Mouse (Mus musculus): ENCODE results near the gene Sf1.

Sf1 gene

DNA sequence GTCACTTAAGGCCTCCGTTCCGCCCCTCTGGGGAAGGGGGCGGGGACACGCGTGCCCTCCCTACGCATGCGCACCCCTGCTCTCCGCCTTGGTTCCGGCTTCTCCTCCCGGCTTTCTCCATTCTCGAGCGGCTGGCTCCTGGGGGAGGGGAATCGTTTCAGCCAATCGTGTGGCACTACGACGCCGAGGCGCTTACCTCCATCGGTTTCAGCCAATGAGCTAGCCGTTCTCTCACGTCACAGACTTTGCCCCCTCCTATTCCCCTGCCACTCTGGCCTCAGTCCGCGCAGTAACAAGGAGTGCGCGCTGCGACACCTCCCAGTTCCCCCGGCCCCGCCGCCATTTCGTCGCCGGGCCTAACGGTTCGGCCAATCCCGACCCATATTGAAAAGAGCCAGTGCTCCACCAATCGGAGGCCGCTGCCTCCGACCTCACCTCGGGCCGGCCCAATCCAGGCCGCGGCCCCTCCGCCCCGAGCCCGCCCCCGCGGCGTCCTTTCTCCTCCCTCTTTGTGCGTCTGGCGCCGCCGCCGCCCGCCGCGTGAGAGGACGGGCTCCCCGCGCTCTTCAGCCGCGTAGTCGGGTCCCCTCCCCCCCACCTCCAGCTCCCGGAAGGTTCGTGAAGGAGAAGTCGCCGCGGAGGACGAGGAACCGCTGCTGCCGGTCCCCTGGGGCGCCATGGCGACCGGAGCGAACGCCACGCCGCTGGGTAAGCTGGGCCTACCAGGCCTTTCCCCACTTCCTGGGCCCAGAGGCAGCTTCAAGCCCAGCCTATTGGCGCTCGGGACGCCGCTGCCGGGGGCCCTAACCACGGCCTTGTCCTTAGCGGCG, at the start of gene Sf1:
Gene Sf1, plus strand, starts transcription at position 280 of the 830 bp plus-strand sequence.
- Histone ChIP-seq H3K9me3 (ENCODE audit: low read length) (no peaks in the 10 kb centered on the region), H3K4me3 (replicated peaks; ENCODE audit: low read length) (peak within 1 kb of the TSS; percentile 99), H3K27me3 (ENCODE audit: insufficient read depth, low read length) (no peaks in the 10 kb centered on the region), H3K36me3 (ENCODE audit: insufficient read depth, low read length) (peaks cover 61% of the 10 kb centered on the region), H3K4me1 (replicated peaks; ENCODE audit: low read depth, low read length) (peaks cover 50% of the 10 kb centered on the region)
- no peak for TF ChIP-seq NANOG (IDR thresholded peaks at IDR 0.05; ENCODE audit: borderline replicate concordance, low read length)
- no peak for TF ChIP-seq CTCF (conservative IDR thresholded peaks at IDR 0.05; ENCODE audit: low read length)
- TF ChIP-seq POU5F1 (IDR thresholded peaks at IDR 0.05; ENCODE audit: borderline replicate concordance, low read length), result no peak

DNA sequence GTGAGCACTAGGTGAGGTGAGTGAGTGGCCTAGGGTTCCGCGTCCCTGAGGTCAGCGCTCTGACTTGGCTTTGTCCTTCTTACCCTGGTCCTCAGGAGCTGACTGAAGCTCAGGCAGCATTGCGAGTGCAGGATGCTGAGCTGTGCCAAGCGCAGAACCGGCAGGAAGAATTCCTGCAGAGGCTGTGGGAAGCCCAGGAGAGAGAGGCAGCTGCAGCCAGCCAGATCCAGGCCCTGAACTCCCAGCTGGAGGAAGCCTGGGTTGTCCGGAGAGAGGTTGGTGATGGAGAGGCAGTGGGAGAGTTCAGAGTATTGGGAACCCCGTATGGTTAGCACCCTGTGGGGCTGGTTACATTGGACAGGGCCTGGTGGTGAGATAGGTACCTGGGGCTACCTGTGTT, 49.7 kb upstream of the Sf1 start:
- no peaks in the 10 kb centered on the region for H3K9me3 ChIP-seq (ENCODE audit: low read length)
- H3K4me3 ChIP-seq (replicated peaks; ENCODE audit: low read length), result no peak overlapping the region
- TF ChIP-seq POU5F1 (IDR thresholded peaks at IDR 0.05; ENCODE audit: borderline replicate concordance, low read length) (no peak), NANOG (IDR thresholded peaks at IDR 0.05; ENCODE audit: borderline replicate concordance, low read length) (no peak), CTCF (conservative IDR thresholded peaks at IDR 0.05; ENCODE audit: low read length) (no peak)
- no peaks in the 10 kb centered on the region for H3K27me3 ChIP-seq (ENCODE audit: insufficient read depth, low read length)
- H3K36me3 ChIP-seq (ENCODE audit: insufficient read depth, low read length), result peaks cover 100% of the 10 kb centered on the region
- H3K4me1 ChIP-seq (replicated peaks; ENCODE audit: low read depth, low read length), result peaks cover 68% of the 10 kb centered on the region

DNA sequence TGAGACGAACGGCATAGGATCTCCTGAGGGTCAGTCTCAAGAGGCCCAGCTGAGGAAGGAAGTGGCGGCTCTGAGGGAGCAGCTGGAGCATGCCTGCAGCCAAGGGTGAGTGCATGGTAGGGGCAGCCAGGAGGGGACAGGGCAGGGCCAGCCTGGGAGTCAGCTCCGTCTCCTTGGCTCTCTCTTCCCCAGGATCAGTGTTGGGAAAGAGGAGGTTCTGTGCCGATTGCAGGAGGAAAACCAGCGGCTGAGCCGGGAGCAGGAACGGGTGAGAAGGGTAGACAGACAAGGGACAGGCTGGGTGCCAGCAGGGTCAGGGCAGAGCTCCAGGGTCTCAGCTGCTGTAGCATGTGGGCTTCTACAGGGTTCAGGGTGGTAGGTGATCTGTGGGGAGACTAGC, 49.0 kb upstream of the Sf1 start:
- H3K9me3 ChIP-seq (ENCODE audit: low read length), result no peaks in the 10 kb centered on the region
- H3K27me3 ChIP-seq (ENCODE audit: insufficient read depth, low read length), result no peaks in the 10 kb centered on the region
- TF ChIP-seq POU5F1 (IDR thresholded peaks at IDR 0.05; ENCODE audit: borderline replicate concordance, low read length) (no peak), NANOG (IDR thresholded peaks at IDR 0.05; ENCODE audit: borderline replicate concordance, low read length) (no peak), CTCF (conservative IDR thresholded peaks at IDR 0.05; ENCODE audit: low read length) (no peak)
- no peak overlapping the region for H3K4me3 ChIP-seq (replicated peaks; ENCODE audit: low read length)
- H3K36me3 ChIP-seq (ENCODE audit: insufficient read depth, low read length), result peaks cover 100% of the 10 kb centered on the region
- H3K4me1 ChIP-seq (replicated peaks; ENCODE audit: low read depth, low read length), result peaks cover 62% of the 10 kb centered on the region

GRCm38 (mm10) chr19:6315573-6315972, 47.9 kb upstream of the Sf1 start:
- no peaks in the 10 kb centered on the region for H3K9me3 ChIP-seq (ENCODE audit: low read length)
- H3K4me3 ChIP-seq (replicated peaks; ENCODE audit: low read length), result no peak overlapping the region
- H3K36me3 ChIP-seq (ENCODE audit: insufficient read depth, low read length), result peaks cover 100% of the 10 kb centered on the region
- H3K4me1 ChIP-seq (replicated peaks; ENCODE audit: low read depth, low read length), result peaks cover 70% of the 10 kb centered on the region
- no peak for TF ChIP-seq NANOG (IDR thresholded peaks at IDR 0.05; ENCODE audit: borderline replicate concordance, low read length)
- no peak for TF ChIP-seq CTCF (conservative IDR thresholded peaks at IDR 0.05; ENCODE audit: low read length)
- no peak for TF ChIP-seq POU5F1 (IDR thresholded peaks at IDR 0.05; ENCODE audit: borderline replicate concordance, low read length)
- no peaks in the 10 kb centered on the region for H3K27me3 ChIP-seq (ENCODE audit: insufficient read depth, low read length)

- H3K36me3 ChIP-seq (ENCODE audit: insufficient read depth, low read length), result peaks cover 98% of the 10 kb centered on the region
- peaks cover 82% of the 10 kb centered on the region for H3K4me1 ChIP-seq (replicated peaks; ENCODE audit: low read depth, low read length)
- TF ChIP-seq NANOG (IDR thresholded peaks at IDR 0.05; ENCODE audit: borderline replicate concordance, low read length) (no peak), POU5F1 (IDR thresholded peaks at IDR 0.05; ENCODE audit: borderline replicate concordance, low read length) (no peak), CTCF (conservative IDR thresholded peaks at IDR 0.05; ENCODE audit: low read length) (no peak)
- no peak overlapping the region for H3K4me3 ChIP-seq (replicated peaks; ENCODE audit: low read length)
- no peaks in the 10 kb centered on the region for H3K9me3 ChIP-seq (ENCODE audit: low read length)
- no peaks in the 10 kb centered on the region for H3K27me3 ChIP-seq (ENCODE audit: insufficient read depth, low read length)
Observed at GRCm38 (mm10) chr19:6318145-6318544, 45.3 kb upstream of the Sf1 start.

DNA sequence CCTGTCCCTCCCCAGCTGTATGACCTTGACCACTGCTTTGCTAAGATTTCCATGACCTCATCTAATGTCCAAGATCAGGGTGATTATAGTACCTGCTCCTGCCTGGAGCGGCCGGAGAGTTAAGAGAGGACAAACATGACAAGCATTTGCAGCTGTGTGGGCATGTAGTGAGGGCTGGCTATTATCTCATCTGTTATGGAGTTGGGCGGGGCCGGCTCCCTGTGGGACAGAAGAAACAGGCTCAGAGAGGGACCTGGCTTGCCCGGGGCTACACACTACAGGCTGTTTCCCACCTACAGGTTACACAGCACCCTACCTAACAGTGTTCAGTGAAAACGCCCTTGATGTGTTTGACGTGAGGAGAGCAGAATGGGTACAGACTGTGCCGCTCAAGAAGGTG, 42.1 kb upstream of the Sf1 start:
- Histone ChIP-seq H3K9me3 (ENCODE audit: low read length) (no peaks in the 10 kb centered on the region), H3K4me1 (replicated peaks; ENCODE audit: low read depth, low read length) (peaks cover 67% of the 10 kb centered on the region), H3K4me3 (replicated peaks; ENCODE audit: low read length) (peak overlapping the region; percentile 62), H3K36me3 (ENCODE audit: insufficient read depth, low read length) (peaks cover 98% of the 10 kb centered on the region), H3K27me3 (ENCODE audit: insufficient read depth, low read length) (no peaks in the 10 kb centered on the region)
- TF ChIP-seq CTCF (conservative IDR thresholded peaks at IDR 0.05; ENCODE audit: low read length) (no peak), POU5F1 (IDR thresholded peaks at IDR 0.05; ENCODE audit: borderline replicate concordance, low read length) (no peak)

DNA sequence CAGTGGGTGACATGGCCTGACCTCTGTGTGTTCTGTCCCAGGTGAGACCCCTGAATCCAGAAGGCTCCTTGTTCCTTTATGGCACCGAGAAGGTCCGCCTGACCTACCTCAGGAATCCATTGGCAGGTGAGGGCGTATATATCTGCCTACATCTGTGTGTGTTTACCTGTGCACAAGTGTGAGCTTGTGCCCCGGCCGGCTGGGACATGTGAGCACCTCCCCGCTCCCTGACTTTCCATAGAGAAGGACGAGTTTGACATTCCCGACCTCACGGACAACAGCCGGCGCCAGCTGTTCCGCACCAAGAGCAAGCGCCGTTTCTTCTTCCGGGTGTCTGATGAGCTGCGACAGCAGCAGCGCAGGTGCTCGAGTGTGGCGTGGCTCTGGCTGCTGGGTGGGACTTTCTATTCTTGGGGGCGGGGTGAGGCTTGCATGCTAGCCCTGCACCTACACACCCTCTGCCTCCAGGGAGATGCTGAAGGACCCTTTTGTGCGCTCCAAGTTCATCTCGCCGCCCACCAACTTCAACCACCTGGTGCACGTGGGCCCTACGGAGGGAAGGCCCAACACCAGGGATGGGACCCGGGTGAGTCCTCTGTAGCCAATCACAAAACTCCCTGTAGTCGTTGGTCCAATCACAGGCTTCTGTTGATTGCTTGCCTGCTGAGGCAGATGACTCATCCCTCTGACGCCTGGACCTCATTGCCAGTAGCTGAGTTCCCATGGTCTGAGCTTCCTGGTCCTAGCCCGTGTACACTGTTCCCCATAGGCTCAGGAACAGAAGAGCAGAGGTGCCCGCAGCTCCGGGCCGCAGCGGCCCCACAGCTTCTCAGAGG, 41.5 kb upstream of the Sf1 start:
- Histone ChIP-seq H3K9me3 (ENCODE audit: low read length) (no peaks in the 10 kb centered on the region), H3K4me1 (replicated peaks; ENCODE audit: low read depth, low read length) (peaks cover 61% of the 10 kb centered on the region), H3K27me3 (ENCODE audit: insufficient read depth, low read length) (no peaks in the 10 kb centered on the region), H3K36me3 (ENCODE audit: insufficient read depth, low read length) (peaks cover 96% of the 10 kb centered on the region), H3K4me3 (replicated peaks; ENCODE audit: low read length) (peak overlapping the region; percentile 62)
- TF ChIP-seq NANOG (IDR thresholded peaks at IDR 0.05; ENCODE audit: borderline replicate concordance, low read length), result peak; percentile 49; the same call in 1 of the 2 replicates
- TF ChIP-seq POU5F1 (IDR thresholded peaks at IDR 0.05; ENCODE audit: borderline replicate concordance, low read length), result no peak

GRCm38 (mm10) chr19:6324751-6325150, 38.7 kb upstream of the Sf1 start:
- Histone ChIP-seq H3K9me3 (ENCODE audit: low read length) (no peaks in the 10 kb centered on the region), H3K27me3 (ENCODE audit: insufficient read depth, low read length) (no peaks in the 10 kb centered on the region), H3K4me1 (replicated peaks; ENCODE audit: low read depth, low read length) (peaks cover 46% of the 10 kb centered on the region), H3K36me3 (ENCODE audit: insufficient read depth, low read length) (peaks cover 75% of the 10 kb centered on the region), H3K4me3 (replicated peaks; ENCODE audit: low read length) (no peak overlapping the region)
- TF ChIP-seq CTCF (conservative IDR thresholded peaks at IDR 0.05; ENCODE audit: low read length) (no peak), NANOG (IDR thresholded peaks at IDR 0.05; ENCODE audit: borderline replicate concordance, low read length) (no peak), POU5F1 (IDR thresholded peaks at IDR 0.05; ENCODE audit: borderline replicate concordance, low read length) (no peak)
